Mouse (Mus musculus) adrenal gland, adult 2 months (tissue): ENCODE results near the gene Vipas39. TPM values are rescaled to one million over a fixed set of nuclear protein-coding genes. Genes with fewer than 3 reads are reported as not detected.
"Not testable (repeated sequence)": the region's sequence is repeated elsewhere in the genome, so short reads cannot be mapped to it uniquely, and the experiment has no call there.

Experiments used
- DNase-seq: peaks from one replicate; pipeline ENCODE4 v3.0.0; 2021
- long read RNA-seq: library from polyadenylated mRNA; stranded (forward); transcript quantifications from one replicate; pipeline ENCODE4 v2.0.0, GENCODE M21; 2021
- polyA plus RNA-seq: library from polyadenylated mRNA; depleted of rRNA; stranded (reverse); fragments of >200 nt; gene quantifications from 2 replicates; pipeline ENCODE4 v1.2.3, GENCODE M21; 2012; rRNA removed
- total RNA-seq, 2 experiments: library from RNA; stranded (reverse); gene quantifications; 2 replicates each; pipeline ENCODE4 v1.2.3; 2021

Gene Vipas39
- 10 to 100 TPM; 38.0 to 40.9 TPM for total RNA-seq
- 14.1 and 14.2 TPM in 2 replicates for polyA plus RNA-seq
- long read RNA-seq, transcript Vipas39-202 (20 exons, 2,524 nt), result major isoform, 21 of 31 reads
- long read RNA-seq, partial matches to known transcripts, result 2 of 31 reads
- long read RNA-seq, other reads (novel, unspliced or antisense), result 8 of 31 reads

DNA sequence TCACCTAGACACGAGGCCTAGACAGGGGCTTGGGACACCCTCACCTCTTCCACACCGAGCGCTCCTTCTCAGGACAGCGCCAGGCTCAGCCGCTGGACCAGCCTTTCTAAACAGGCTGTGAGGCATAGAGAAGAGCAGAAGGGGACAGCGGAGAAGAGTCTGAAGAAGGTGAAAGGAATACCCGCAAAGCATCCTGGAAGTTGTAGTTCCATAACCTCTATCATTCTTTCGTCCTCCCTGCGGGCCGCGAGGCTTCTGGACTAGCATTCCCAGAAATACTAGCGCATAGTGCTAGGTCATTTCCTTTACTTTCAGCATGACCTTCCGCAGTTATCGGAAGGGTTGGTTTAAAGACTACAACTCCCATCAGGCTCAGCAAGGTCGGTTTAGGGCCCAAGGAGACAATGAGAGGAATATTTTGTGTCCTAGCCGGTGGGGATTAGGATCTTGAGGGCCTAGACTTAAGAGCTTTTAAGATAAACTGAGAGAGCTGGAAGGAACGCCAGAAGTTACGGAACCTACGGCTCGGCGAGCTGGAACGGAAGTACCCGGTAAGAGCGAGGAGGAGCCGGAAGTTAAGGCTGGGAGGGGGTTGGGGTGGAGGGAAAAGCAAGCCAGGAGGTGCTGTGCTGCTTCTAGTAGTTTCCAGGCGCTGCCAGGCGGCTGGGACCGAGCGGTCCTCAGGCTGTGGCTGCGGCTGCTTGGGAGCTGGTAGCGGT, at the start of gene Vipas39, which contains the start of gene Ahsa1:
TSS of gene Vipas39 (minus strand) at position 149 of the 719 bp plus-strand sequence.
TSS of gene Ahsa1 (plus strand) at position 372 of the 719 bp plus-strand sequence.
- DNase-seq, result peak; percentile 92

DNA sequence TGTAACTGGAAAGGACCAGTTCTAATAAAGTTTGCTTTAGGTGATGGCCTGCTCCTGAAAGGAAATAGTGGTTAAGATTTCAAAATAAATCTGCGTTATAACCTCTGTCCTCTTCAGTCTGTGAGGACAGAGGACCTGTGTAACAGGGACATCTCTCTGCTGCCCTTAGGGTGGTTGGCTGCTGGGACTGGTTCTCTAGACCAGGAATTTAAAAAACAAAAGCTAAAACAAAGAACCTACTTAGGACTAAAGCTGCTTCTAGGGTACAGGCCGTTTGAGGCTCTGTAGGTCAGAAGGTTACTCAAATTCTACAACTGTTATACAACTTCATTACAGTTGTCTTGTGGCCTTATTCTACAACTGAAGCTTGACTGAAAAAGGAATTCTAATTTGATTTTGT, 47.0 kb upstream of the Vipas39 start:
- no peak for DNase-seq

DNA sequence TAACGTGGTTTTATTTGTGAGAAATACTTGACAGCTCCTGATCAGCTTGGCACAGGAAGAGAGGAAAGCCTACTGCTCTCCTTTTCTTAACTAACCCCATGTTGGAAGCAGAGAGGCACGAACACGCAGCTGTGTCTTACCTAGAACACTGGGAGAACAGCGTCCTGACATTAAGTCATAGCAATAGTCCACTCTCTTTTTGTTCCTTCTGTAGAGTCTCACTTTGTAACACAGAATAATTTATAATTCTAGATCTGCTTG, 40.5 kb upstream of the Vipas39 start:
- DNase-seq, result not testable (repeated sequence)

DNA sequence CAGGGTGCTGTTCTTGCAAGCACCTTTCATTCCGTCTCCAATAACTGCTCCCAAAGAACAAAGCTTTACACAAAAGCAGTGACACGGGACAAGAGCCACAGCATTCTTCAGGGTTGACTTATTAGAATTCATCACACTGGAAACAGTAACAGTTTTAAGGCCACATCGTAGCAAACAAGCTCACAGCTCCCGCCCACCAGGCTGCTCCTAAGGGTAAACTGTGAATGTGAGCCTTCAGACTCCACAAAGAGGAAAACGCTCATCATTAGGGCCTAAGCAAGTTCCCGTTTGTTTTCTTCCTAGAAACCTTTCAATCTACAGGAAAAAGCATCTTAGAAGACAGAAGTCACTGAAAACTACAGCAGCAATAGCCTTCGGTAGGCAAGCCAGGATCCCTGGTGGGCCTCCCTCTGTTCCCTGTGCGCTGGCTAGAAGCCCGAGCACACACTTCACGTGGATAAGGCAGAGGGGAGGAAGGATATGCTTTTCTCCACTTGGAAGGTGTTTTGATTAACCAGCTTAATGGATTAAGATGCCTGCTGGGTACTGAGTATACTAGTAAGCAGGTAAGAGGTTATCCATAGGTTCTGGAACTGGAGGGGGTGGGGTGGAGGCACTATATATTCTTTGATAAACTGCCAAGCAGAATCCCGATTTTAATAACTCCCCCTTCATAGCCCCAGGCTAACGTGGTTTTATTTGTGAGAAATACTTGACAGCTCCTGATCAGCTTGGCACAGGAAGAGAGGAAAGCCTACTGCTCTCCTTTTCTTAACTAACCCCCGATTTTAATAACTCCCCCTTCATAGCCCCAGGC, 39.9 kb upstream of the Vipas39 start:
- no peak for DNase-seq

DNA sequence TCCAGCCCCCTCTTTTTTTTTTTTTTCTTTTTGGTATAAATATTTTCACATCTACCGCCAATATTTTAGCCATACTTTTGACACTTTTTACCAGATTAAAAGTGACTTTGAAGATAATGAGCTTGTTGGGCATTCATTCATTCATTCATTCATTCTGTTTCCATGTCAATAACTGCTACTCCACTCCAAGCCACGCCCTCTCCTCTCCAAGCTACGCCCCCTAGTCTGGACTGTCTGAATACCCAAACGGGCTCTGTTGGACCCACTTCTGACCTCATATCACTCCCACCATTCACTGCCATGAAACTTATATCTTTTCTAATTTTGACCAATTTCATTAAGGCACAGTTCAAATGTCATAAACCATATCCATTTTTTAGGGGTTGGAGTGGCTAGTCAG, 35.1 kb upstream of the Vipas39 start:
- DNase-seq, result no peak

GRCm38 (mm10) chr12:87300441-87300690, 34.3 kb upstream of the Vipas39 start:
- no peak for DNase-seq

- peak; percentile 65 for DNase-seq
These were observed 33.8 kb upstream of the Vipas39 start, which contains the start of gene Ism2 for GRCm38 (mm10) chr12:87299657-87300440. Gene Ism2, minus strand, starts transcription at chr12:87299705.

DNA sequence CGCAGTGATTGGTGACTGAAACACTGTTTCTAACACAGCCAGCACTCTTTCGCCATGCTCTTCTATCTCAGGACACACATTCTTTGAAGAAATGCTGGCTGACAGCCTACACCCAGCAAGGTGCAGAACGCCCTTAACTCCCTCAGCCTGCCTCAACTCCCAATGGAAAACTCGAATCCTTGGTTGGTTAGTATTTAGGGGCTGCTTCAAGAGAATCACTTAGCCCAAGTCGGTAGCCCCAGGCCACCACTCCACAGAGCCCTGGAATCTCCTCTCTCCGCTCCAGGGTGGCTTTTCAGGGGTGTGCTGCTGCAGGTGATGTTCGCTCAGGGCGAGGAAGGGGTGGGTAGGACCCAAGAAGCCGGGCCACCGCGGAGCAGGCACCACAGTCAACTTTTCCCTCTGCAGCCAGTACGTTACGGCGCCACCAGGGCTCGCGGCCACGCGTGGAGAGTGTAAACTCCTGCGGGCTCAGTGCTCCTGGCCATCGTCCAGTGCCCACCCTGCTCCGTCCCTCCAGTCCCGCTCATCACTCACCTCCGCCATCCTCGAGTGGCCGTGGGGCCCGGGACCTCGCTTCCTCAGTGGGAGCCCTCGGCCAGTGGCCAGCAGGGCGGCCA, 33.1 kb upstream of the Vipas39 start:
- DNase-seq, result no peak

DNA sequence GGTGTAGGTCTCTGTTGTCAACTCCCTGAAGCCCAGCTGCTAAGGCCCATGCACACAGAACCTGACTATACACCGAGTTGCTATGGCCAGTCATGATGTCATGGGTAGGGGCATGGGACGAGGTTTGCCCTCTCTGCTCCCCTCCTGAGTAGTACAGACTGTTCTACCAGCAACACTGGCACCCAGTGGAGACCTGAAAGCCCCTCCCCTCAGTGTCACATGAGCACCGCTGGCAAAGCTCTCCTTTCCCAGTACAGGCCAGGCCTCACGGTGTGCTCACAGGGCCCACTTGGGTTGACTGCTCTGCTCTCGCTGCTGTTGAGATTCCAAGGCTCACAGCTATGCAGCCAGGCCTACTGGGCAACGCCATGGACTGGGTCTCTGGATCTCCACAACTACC, 27.9 kb upstream of the Vipas39 start:
- DNase-seq, result no peak

DNA sequence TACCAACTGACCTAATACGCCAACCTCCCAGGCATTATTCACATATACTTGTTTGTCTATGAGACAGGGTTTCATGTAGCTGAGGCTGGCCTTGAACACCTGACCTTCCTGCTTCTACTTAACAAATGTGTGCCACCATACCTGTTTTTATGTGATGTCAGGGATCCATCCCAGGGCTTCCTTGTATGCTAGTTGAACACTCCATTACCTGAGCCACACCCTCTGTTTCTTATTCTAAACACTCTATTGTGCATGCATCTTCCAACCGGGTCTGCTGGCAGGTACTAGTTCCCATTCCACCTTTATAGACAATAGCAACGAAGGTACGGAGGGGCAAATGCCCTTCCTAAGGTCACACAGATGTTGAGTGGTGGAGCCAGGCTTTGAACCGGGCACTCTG, 23.0 kb upstream of the Vipas39 start:
- DNase-seq, result no peak

DNA sequence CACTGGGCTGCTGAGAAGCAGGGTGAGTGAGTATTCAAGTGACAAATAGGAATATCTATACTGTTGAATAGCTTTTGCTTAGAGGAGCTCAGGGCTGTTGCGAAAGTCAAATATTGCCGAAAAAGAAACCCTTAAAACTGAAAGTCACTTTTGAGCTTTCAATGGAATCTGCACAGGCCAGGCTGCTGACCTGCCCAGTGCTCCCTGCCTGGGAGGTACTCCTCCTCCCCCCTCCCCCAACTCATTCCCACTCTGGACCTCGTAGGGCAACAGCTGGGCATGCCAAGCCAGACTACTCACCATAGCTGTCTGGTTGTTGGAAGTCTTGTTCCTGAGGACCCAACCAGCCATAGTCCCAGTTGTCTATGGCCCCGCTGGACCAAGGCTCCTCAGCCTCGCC, 18.7 kb upstream of the Vipas39 start:
- no peak for DNase-seq

GRCm38 (mm10) chr12:87284268-87284667, 18.2 kb upstream of the Vipas39 start:
- DNase-seq, result no peak

GRCm38 (mm10) chr12:87283706-87284105, 17.6 kb upstream of the Vipas39 start:
- no peak for DNase-seq

GRCm38 (mm10) chr12:87282743-87283142, 16.7 kb upstream of the Vipas39 start:
- no peak for DNase-seq

GRCm38 (mm10) chr12:87281766-87282165, 15.7 kb upstream of the Vipas39 start:
- no peak for DNase-seq

GRCm38 (mm10) chr12:87279879-87280278, 13.8 kb upstream of the Vipas39 start:
- no peak for DNase-seq

GRCm38 (mm10) chr12:87279350-87279749, 13.3 kb upstream of the Vipas39 start:
- peak; percentile 19 for DNase-seq

GRCm38 (mm10) chr12:87278118-87278730, 12.2 kb upstream of the Vipas39 start:
- peak; percentile 19 for DNase-seq

- not testable (repeated sequence) for DNase-seq
These were observed 11.2 kb upstream of the Vipas39 start for GRCm38 (mm10) chr12:87277251-87277650.

DNA sequence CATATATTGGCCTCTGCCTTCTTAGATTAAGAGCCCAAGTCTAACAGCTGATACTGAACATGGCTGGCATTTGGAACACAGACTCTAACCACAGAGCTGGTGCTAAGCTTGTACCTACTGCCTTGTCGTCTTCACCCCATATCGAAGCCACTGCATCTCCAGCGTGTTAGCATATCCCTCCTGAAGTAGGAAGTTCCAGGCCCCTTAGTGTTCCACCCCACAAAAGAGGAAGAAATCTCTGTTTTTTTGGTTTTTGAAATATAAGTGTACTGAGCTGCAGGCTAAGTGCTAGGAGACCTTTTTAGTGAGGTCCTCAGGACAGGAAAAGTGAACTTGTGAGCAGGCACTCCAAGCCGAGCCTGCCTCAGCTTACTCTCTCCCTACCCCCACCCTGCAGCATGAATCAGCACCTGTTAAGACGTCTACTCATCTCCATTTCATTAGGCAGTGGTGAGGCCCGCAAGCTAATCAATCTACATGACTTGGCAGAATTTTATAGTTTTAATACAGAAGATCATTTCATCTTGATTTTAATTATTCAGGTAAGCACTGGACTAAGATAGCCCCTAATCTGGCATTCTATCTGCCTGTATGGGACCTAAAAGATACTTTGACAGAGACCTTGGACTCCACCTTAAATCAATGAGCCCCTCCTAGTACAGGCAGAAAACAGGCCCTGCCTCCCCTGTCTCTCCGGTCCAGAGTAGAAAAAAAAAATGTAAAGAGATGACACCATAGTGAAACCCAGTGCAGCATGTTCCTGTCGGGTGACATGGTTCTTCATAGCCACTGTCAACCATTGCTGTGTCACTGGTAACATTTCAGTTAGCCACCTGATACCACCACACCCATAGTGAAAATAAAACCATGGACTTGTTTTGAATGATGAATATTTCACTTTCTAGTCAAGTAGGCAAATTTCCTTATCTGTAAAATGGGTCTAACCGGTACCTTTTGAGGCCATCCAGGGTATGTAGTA, 9.1 kb upstream of the Vipas39 start:
- no peak for DNase-seq
